24 mouse cellular contexts compared by ENCODE assay signal in genomic region chr8:104445248-104445647, GRCm38 (mm10).
"Had no signal": no experiment of that assay in that cellular context is flagged by ENCODE, and none has a peak within 500 bp of the region (broad histone marks: within the 10 kb centered on the region; RNA-seq: fewer than 3 reads in every experiment).

No protein-coding gene starts in this region.

- DNase-seq: cerebellum, adult 9-10 months; cerebellum, adult 9-11 months; cerebellum, postnatal 10 days; cerebellum, postnatal 14 days; cerebellum, postnatal 25 days; cerebellum, postnatal 36 days; embryo, embryonic 11 days; forebrain, postnatal 0 days; gastrocnemius, adult 2 months; gastrocnemius, postnatal 10 days; gastrocnemius, postnatal 14 days; gastrocnemius, postnatal 25 days; gastrocnemius, postnatal 36 days; heart, adult 2 months had no signal

- H3K4me3 ChIP-seq: embryonic facial prominence, embryonic 10.5 days; embryonic facial prominence, embryonic 12.5 days; embryonic facial prominence, embryonic 13.5 days; embryonic facial prominence, embryonic 15.5 days; erythroblast, embryonic 14.5 days; forebrain, embryonic 10.5 days; forebrain, embryonic 12.5 days; forebrain, embryonic 13.5 days; forebrain, embryonic 15.5 days; gastrocnemius, adult 2 months; heart, adult 2 months; heart, embryonic 10.5 days had no signal

- H3K27ac ChIP-seq: embryonic facial prominence, embryonic 10.5 days; embryonic facial prominence, embryonic 12.5 days; embryonic facial prominence, embryonic 13.5 days; embryonic facial prominence, embryonic 15.5 days; forebrain, embryonic 10.5 days; forebrain, embryonic 12.5 days; forebrain, embryonic 13.5 days; forebrain, embryonic 15.5 days; gastrocnemius, adult 2 months; heart, adult 2 months; heart, embryonic 10.5 days had no signal
